ENCODE assay signal across 8 mouse cellular contexts in the genomic region with DNA sequence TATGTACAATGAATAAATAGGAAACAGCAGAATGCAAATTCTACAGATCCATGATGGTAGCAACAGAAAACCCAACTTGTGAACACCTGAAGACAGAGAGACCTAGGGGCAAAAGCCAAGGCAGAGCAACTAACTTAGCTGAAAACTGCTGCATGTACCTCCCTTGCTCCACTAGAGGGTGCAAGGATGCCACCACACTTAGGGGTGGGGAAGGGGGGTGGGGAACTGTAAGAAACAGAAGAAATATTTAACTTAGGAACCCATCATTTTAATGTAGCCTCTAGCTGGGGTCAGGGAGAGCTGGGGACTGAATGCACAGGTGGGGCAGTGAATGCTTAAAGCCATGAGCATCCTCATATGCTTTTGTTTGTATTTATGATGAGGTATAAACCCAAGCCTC.
DNase-seq lines count a peak whose midpoint lies in the region; ATAC-seq and TF ChIP-seq lines count a peak whose summit lies in the region.

No protein-coding gene starts in this region.

- H3K4me1 ChIP-seq in cerebellum, adult 2 months (ENCODE audit: control insufficient read depth, insufficient read depth, low read length), result peaks cover 6% of the 10 kb centered on the region
- H3K4me1 ChIP-seq in embryonic facial prominence, embryonic 14.5 days (ENCODE audit: control insufficient read depth, insufficient read depth, low read length), result peaks cover 4% of the 10 kb centered on the region; the same call in 1 of the 2 replicates
- H3K4me1 ChIP-seq in lung, embryonic 14.5 days (ENCODE audit: insufficient read depth), result no peaks in the 10 kb centered on the region
- no peaks in the 10 kb centered on the region for H3K4me1 ChIP-seq in thymus, adult 2 months (replicated peaks; ENCODE audit: control insufficient read depth, insufficient read depth, low read length)

- H3K4me2 ChIP-seq in embryonic facial prominence, embryonic 14.5 days (ENCODE audit: low read depth, low read length), result no peak overlapping the region
- H3K4me2 ChIP-seq in lung, embryonic 14.5 days, result no peak overlapping the region

- peak; percentile 55; the same call in 1 of the 2 replicates for ATAC-seq in embryonic facial prominence, embryonic 14.5 days (ENCODE audit: low read depth)
- ATAC-seq in lung, embryonic 14.5 days (ENCODE audit: insufficient read depth), result peak; percentile 21; the same call in 1 of the 2 replicates

- H3K9me3 ChIP-seq in embryonic facial prominence, embryonic 14.5 days (ENCODE audit: control insufficient read depth, low read length), result no peaks in the 10 kb centered on the region
- no peaks in the 10 kb centered on the region for H3K9me3 ChIP-seq in lung, embryonic 14.5 days (ENCODE audit: low read depth, low read length)

- no peak for TF ChIP-seq POLR2A in cerebellum, adult 2 months (IDR thresholded peaks at IDR 0.05; ENCODE audit: borderline replicate concordance, insufficient read depth, low read length)
- no peak for TF ChIP-seq POLR2A in thymus, adult 2 months (IDR thresholded peaks at IDR 0.05; ENCODE audit: control insufficient read depth, extremely low read depth, insufficient read depth, low read length, poor library complexity)

- H3K36me3 ChIP-seq in embryonic facial prominence, embryonic 14.5 days (ENCODE audit: control insufficient read depth, insufficient read depth, low read length), result no peaks in the 10 kb centered on the region
- no peaks in the 10 kb centered on the region for H3K36me3 ChIP-seq in lung, embryonic 14.5 days (ENCODE audit: insufficient read depth)
- no peaks in the 10 kb centered on the region for H3K36me3 ChIP-seq in thymus, adult 2 months (ENCODE audit: control insufficient read depth, insufficient read depth, low read length)

- H3K27me3 ChIP-seq in cerebellum, adult 2 months (ENCODE audit: control insufficient read depth, insufficient read depth, low read length), result no peaks in the 10 kb centered on the region
- no peaks in the 10 kb centered on the region for H3K27me3 ChIP-seq in embryonic facial prominence, embryonic 14.5 days (replicated peaks; ENCODE audit: control insufficient read depth, insufficient read depth, low read length)
- no peaks in the 10 kb centered on the region for H3K27me3 ChIP-seq in lung, embryonic 14.5 days (ENCODE audit: insufficient read depth, low read length)
- H3K27me3 ChIP-seq in thymus, adult 2 months (ENCODE audit: control insufficient read depth, insufficient read depth, low read length), result no peaks in the 10 kb centered on the region

- H3K9ac ChIP-seq in embryonic facial prominence, embryonic 14.5 days (ENCODE audit: low read depth, low read length), result no peak overlapping the region
- H3K9ac ChIP-seq in lung, embryonic 14.5 days, result no peak overlapping the region

- H3K4me3 ChIP-seq in cerebellum, adult 2 months (replicated peaks; ENCODE audit: insufficient read depth, low read depth, low read length), result no peak overlapping the region
- no peak overlapping the region for H3K4me3 ChIP-seq in embryonic facial prominence, embryonic 14.5 days (ENCODE audit: low read depth, low read length)
- H3K4me3 ChIP-seq in lung, embryonic 14.5 days (ENCODE audit: low read depth, low read length), result no peak overlapping the region
- H3K4me3 ChIP-seq in thymus, adult 2 months (ENCODE audit: control insufficient read depth, insufficient read depth, low read length), result no peak overlapping the region

- H3K27ac ChIP-seq in cerebellum, adult 2 months (ENCODE audit: insufficient read depth, low read length), result no peak overlapping the region
- no peak overlapping the region; the same call in 1 of the 2 replicates for H3K27ac ChIP-seq in embryonic facial prominence, embryonic 14.5 days (replicated peaks; ENCODE audit: low read depth, low read length)
- no peak overlapping the region for H3K27ac ChIP-seq in lung, embryonic 14.5 days (ENCODE audit: low read depth)
- H3K27ac ChIP-seq in thymus, adult 2 months (ENCODE audit: control insufficient read depth, insufficient read depth, low read length), result no peak overlapping the region

- peak; percentile 78 for TF ChIP-seq CTCF in cerebellum, adult 2 months (IDR thresholded peaks at IDR 0.05; ENCODE audit: borderline replicate concordance, insufficient read depth, low read depth, low read length)
- peak; percentile 85 for TF ChIP-seq CTCF in lung, embryonic 14.5 days (IDR thresholded peaks at IDR 0.05; ENCODE audit: low read depth)
- TF ChIP-seq CTCF in thymus, adult 2 months (IDR thresholded peaks at IDR 0.05; ENCODE audit: borderline replicate concordance, control insufficient read depth, extremely low read depth, insufficient read depth, low read length, poor library complexity), result no peak

- DNase-seq in cerebellum, adult 2 months, result peak in 1 of 2 experiments; percentile 44
- no peak for DNase-seq in cerebellum, adult 11 months
- DNase-seq in right cerebral cortex, postnatal 4 days, result peak; percentile 33
- no peak for DNase-seq in right cerebral cortex, postnatal 14 days
- DNase-seq in embryonic facial prominence, embryonic 14.5 days (ENCODE audit: low spot score), result peak; percentile 79
- DNase-seq in lung, embryonic 14.5 days, result peak; percentile 76
- DNase-seq in ovary, postnatal 10 days (ENCODE audit: low spot score), result no peak
- no peak for DNase-seq in thymus, adult 2 months

Comparison
In these comparisons a context has a peak if more than half of its experiments do, and no peak if none do; other contexts are left out.
1. DNase-seq: peak in right cerebral cortex, postnatal 4 days (single experiment), embryonic facial prominence, embryonic 14.5 days (single experiment) and lung, embryonic 14.5 days (single experiment); none in cerebellum, adult 11 months (single experiment), right cerebral cortex, postnatal 14 days (single experiment), ovary, postnatal 10 days (single experiment) and thymus, adult 2 months (single experiment).